Mouse (Mus musculus): ENCODE measurements at regions not wholly inside any gene's neighbourhood (a gene's known extent, or its start where the extent isn't known, plus 50 kb on each side); places are given as distances from the start of the nearest gene placed in this dataset.

DNA sequence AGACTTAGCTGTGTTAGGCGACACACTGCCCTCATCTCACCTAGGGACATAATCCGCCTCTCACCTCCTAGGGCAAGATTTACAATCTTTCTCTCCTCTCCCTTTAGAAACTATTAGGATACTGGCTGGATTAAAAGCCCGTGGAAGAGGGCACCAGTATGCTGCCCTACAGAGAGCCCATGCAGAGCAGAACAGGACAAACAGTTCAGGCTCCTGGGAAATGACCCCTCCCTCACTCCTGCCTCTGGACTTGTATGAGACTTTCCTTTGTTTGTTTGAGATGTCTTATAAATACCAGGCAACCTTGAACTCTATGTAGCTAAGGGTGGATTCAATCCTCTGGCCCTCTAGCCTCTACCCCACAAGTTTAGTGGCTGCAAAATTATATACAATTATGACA, 81.8 kb upstream of the Barx2 start:
- no peaks in the 10 kb centered on the region for H3K27me3 ChIP-seq (ENCODE audit: poor library complexity, severe bottlenecking)
- DNase-seq (ENCODE audit: extremely low spot score, low spot score): no peak
- no peaks in the 10 kb centered on the region for H3K36me3 ChIP-seq (replicated peaks)
- H3K9me3 ChIP-seq: no peaks in the 10 kb centered on the region
- no peak overlapping the region for H3K4me3 ChIP-seq
- H3K27ac ChIP-seq: no peak overlapping the region
- H3K4me1 ChIP-seq: peaks cover 30% of the 10 kb centered on the region
- 58% methylated on average over 3 of the region's 3 CpGs for WGBS

- Histone ChIP-seq H3K9me3 (no peaks in the 10 kb centered on the region), H3K4me3 (no peak overlapping the region), H3K27ac (no peak overlapping the region), H3K4me1 (peaks cover 29% of the 10 kb centered on the region), H3K36me3 (replicated peaks) (no peaks in the 10 kb centered on the region), H3K27me3 (ENCODE audit: poor library complexity, severe bottlenecking) (no peaks in the 10 kb centered on the region)
- WGBS: 52% methylated on average over 4 of the region's 4 CpGs
- no peak for DNase-seq (ENCODE audit: extremely low spot score, low spot score)
These were observed 82.4 kb upstream of the Barx2 start for GRCm38 (mm10) chr9:31995700-31996099.

DNA sequence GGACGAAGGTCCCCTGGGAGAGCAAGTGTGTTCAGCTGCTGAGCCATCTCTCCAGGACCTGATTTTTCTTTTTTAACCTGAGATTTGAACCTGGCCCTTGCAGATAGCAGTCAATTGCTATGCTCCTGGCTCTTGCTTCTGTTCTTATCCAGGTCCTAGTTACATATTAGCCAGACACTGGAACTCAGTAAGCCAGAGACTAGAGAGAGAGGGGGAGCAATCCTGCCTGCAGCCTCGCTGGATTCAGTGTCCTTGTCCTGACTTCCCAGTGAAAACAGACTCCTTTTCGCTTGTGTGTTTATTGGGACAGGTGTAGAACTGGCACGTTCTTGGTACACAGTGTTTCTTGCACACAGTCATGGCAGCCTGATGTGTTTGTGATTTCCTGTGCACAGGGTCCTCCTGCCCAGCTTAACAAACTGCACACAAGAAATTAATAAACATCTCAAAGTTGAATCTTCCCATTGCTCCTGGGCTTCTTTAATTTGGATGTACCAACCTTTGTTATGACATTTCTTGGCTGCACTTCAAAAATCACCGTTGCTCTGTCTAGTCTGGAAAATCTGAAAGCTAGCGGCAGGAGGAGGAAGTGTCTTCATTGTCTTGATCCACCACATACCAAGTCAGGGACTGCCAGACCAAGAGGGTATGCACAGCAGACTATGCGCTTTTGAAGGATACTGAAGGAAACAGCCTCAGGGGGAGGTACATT, 83.4 kb upstream of the Barx2 start:
- Histone ChIP-seq H3K4me3 (no peak overlapping the region), H3K9me3 (no peaks in the 10 kb centered on the region), H3K4me1 (peaks cover 29% of the 10 kb centered on the region), H3K27ac (no peak overlapping the region), H3K27me3 (ENCODE audit: poor library complexity, severe bottlenecking) (no peaks in the 10 kb centered on the region), H3K36me3 (replicated peaks) (no peaks in the 10 kb centered on the region)
- DNase-seq (ENCODE audit: extremely low spot score, low spot score): no peak
- WGBS: 87% methylated on average over 7 of the region's 7 CpGs

DNA sequence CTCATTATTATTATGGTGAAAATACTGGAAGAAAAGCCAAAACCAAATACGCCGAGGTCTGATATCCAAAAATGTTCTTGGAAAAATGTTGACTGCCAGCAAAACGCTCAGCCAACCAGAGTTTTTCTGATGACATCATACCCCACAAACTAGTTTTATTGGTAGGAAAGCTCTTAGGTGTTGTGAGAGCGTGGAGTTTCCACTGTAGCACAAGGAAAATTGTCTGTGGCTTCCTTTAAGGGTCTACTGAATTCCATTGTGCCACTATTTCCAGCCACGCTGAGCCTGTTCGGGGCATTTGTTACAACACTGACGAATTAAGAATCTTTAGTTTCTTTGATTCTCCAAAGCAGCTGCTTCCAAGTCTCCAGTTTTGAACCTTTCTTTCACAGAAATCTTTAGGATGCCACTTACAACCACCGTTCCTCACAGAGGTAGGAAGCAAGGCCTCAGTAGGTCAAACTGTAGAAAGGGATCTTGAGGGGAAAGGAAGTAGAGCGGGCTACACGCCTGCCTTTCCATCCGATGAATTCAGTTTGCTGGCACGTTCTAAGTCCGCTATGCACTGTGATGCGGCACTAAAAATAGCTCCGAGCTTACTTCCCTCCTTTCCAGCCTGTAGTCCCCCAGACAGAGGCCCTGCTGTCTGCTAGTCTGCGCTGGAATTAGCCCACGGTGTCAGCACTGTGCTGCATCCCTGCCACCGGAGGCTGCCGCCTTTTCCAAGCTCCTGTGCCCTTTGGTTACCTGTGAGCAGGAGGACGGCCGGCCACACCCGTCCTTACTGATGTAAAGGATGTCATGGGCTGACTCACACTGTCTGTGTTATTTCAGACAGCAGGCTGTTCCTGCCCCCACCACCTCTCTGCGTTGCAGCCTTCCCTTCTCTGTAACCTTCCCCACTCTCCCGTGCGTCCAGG, 84.2 kb upstream of the Barx2 start:
- WGBS: 65% methylated on average over 25 of the region's 25 CpGs
- DNase-seq (ENCODE audit: extremely low spot score, low spot score): no peak
- peak overlapping the region; percentile 20; the same call in 1 of the 2 replicates for H3K27ac ChIP-seq
- H3K27me3 ChIP-seq (ENCODE audit: poor library complexity, severe bottlenecking): no peaks in the 10 kb centered on the region
- H3K36me3 ChIP-seq (replicated peaks): no peaks in the 10 kb centered on the region
- peaks cover 29% of the 10 kb centered on the region for H3K4me1 ChIP-seq
- H3K4me3 ChIP-seq: no peak overlapping the region
- H3K9me3 ChIP-seq: no peaks in the 10 kb centered on the region

- Histone ChIP-seq H3K27me3 (ENCODE audit: poor library complexity, severe bottlenecking) (no peaks in the 10 kb centered on the region), H3K4me3 (no peak overlapping the region), H3K36me3 (replicated peaks) (no peaks in the 10 kb centered on the region), H3K9me3 (no peaks in the 10 kb centered on the region), H3K27ac (no peak overlapping the region), H3K4me1 (peaks cover 26% of the 10 kb centered on the region)
- DNase-seq (ENCODE audit: extremely low spot score, low spot score): no peak
- 84% methylated on average over 4 of the region's 4 CpGs for WGBS
These were observed 85.4 kb upstream of the Barx2 start for GRCm38 (mm10) chr9:31998488-31999280.

DNA sequence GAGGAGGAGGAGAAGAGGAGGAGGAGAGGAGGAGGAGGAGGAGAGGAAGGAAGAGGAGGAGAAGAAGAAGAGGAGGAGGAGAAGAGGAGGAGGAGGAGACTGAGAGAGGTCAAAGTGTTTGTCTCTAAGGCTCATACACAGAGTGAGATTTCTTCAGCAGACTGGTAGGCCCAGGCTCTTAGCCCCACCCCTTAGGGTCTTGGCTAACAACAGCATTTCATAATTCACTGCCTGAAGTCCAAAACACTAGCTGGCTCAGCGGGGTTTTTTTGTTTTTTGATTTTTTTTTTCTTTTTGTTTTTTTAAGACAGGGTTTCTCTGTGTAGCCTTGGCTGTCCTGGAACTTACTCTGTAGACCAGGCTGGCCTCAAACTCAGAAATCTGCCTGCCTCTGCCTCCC, 86.5 kb upstream of the Barx2 start:
- Histone ChIP-seq H3K4me1 (peaks cover 20% of the 10 kb centered on the region), H3K27ac (no peak overlapping the region), H3K9me3 (no peaks in the 10 kb centered on the region), H3K36me3 (replicated peaks) (no peaks in the 10 kb centered on the region), H3K27me3 (ENCODE audit: poor library complexity, severe bottlenecking) (no peaks in the 10 kb centered on the region), H3K4me3 (no peak overlapping the region)
- DNase-seq (ENCODE audit: extremely low spot score, low spot score): no peak
- WGBS: 81% methylated on average over 1 of the region's 1 CpGs

DNA sequence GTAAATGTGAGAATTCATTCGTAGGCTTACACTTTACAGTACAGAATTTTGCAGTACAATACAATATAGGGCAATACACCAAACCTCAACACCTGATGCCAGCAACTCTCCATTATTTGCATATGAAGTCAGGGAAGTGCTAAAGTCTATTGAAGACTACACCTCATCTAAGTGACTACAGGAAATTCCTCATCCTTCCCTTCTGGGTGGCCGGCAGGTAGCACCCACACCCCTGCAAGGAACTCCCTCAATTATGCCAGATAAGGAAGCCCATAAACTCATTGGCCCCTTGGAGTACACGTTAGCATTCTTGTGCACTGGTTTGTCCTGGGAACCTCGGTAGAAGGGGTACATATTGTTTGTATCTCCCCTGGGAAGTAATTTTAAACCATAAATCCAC, 89.7 kb upstream of the Barx2 start:
- DNase-seq (ENCODE audit: extremely low spot score, low spot score): no peak
- WGBS: 87% methylated on average over 4 of the region's 4 CpGs
- H3K9me3 ChIP-seq: no peaks in the 10 kb centered on the region

DNA sequence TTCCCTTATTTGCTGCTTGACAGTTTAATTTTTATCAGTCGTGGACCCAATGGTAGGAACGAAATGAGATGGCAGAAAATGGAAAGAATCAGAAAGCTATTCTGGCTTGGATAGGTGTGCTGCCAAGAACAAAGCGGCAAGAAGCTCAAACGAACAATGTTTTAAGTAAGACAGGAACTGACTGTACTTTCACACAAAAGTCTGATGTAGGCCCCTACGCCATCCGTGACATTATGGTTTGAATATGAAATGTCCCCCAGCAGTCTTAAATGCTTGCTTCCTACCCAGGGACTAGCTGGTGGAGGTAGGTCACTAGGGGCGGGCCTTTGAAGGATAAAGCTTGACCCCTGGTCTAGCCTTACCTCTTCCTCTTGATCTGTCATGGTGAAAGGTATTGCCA, 90.5 kb upstream of the Barx2 start:
- Histone ChIP-seq H3K27ac (no peak overlapping the region), H3K4me3 (no peak overlapping the region), H3K27me3 (ENCODE audit: poor library complexity, severe bottlenecking) (no peaks in the 10 kb centered on the region), H3K9me3 (no peaks in the 10 kb centered on the region), H3K36me3 (replicated peaks) (no peaks in the 10 kb centered on the region), H3K4me1 (peaks cover 6% of the 10 kb centered on the region)
- WGBS: 91% methylated on average over 7 of the region's 7 CpGs
- DNase-seq (ENCODE audit: extremely low spot score, low spot score): no peak

More for the DNA sequence above, 89.7 kb upstream of the Barx2 start:
- H3K4me1 ChIP-seq: peaks cover 6% of the 10 kb centered on the region
- no peak overlapping the region for H3K4me3 ChIP-seq
- no peak overlapping the region for H3K27ac ChIP-seq
- H3K27me3 ChIP-seq (ENCODE audit: poor library complexity, severe bottlenecking): no peaks in the 10 kb centered on the region
- H3K36me3 ChIP-seq (replicated peaks): no peaks in the 10 kb centered on the region

DNA sequence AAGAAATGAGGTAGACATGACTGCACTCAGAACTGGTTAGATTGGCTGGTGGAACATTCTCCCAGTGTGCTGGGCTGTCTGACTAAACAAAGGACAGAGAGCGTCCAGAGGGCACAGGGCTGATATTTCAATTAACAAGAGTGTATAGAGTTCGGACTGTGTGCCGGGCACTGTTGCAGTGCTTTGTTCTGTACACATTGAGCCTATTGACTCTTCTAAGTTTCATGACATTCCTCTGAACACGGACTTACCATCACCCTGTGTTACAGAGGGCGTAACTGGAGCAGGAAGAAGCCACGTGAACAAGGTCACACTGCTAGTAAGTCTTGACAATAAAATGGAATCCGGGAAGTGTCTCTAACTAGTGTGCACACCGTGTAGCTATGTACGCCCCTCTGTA, 92.1 kb upstream of the Barx2 start:
- 71% methylated on average over 9 of the region's 9 CpGs for WGBS

GRCm38 (mm10) chr9:32006350-32006749, 93.1 kb upstream of the Barx2 start:
- Histone ChIP-seq H3K27me3 (ENCODE audit: poor library complexity, severe bottlenecking) (no peaks in the 10 kb centered on the region), H3K4me3 (no peak overlapping the region), H3K9me3 (no peaks in the 10 kb centered on the region), H3K27ac (no peak overlapping the region), H3K36me3 (replicated peaks) (no peaks in the 10 kb centered on the region), H3K4me1 (peaks cover 11% of the 10 kb centered on the region)
- 85% methylated on average over 4 of the region's 4 CpGs for WGBS
- DNase-seq (ENCODE audit: extremely low spot score, low spot score): no peak

More for the DNA sequence above, 92.1 kb upstream of the Barx2 start:
- Histone ChIP-seq H3K27ac (no peak overlapping the region), H3K4me1 (peaks cover 6% of the 10 kb centered on the region), H3K36me3 (replicated peaks) (no peaks in the 10 kb centered on the region), H3K4me3 (no peak overlapping the region), H3K27me3 (ENCODE audit: poor library complexity, severe bottlenecking) (no peaks in the 10 kb centered on the region), H3K9me3 (no peaks in the 10 kb centered on the region)
- no peak for DNase-seq (ENCODE audit: extremely low spot score, low spot score)

GRCm38 (mm10) chr9:32010953-32011770, 97.9 kb upstream of the Barx2 start:
- no peaks in the 10 kb centered on the region for H3K36me3 ChIP-seq (replicated peaks)
- H3K27ac ChIP-seq: no peak overlapping the region
- peaks cover 8% of the 10 kb centered on the region; the same call in 1 of the 2 replicates for H3K4me1 ChIP-seq
- H3K9me3 ChIP-seq: no peaks in the 10 kb centered on the region
- H3K27me3 ChIP-seq (ENCODE audit: poor library complexity, severe bottlenecking): no peaks in the 10 kb centered on the region
- 58% methylated on average over 11 of the region's 11 CpGs for WGBS
- no peak for DNase-seq (ENCODE audit: extremely low spot score, low spot score)
- no peak overlapping the region for H3K4me3 ChIP-seq

GRCm38 (mm10) chr9:32016286-32016685, 99.7 kb upstream of the Arhgap32 start:
- no peaks in the 10 kb centered on the region for H3K27me3 ChIP-seq (ENCODE audit: poor library complexity, severe bottlenecking)
- peaks cover 18% of the 10 kb centered on the region for H3K4me1 ChIP-seq
- 56% methylated on average over 4 of the region's 4 CpGs for WGBS
- no peak overlapping the region for H3K4me3 ChIP-seq
- H3K27ac ChIP-seq: peak overlapping the region; percentile 31; the same call in 1 of the 2 replicates
- no peaks in the 10 kb centered on the region for H3K36me3 ChIP-seq (replicated peaks)
- no peak for DNase-seq (ENCODE audit: extremely low spot score, low spot score)
- no peaks in the 10 kb centered on the region for H3K9me3 ChIP-seq
